Mouse (Mus musculus): Measurements from ENCODE around the gene Cyp2j13.
"Not testable (repeated sequence)": the region's sequence is repeated elsewhere in the genome, so short reads cannot be mapped to it uniquely, and the experiment has no call there.

Cyp2j13 gene

GRCm38 (mm10) chr4:96077261-96078125, at the start of gene Cyp2j13:
TSS of gene Cyp2j13 (minus strand) at chr4:96077546.
- DNase-seq (ENCODE audit: low read depth, low spot score): no peak

- DNase-seq (ENCODE audit: low read depth, low spot score): no peak
These were observed 19.5 kb upstream of the Cyp2j13 start for GRCm38 (mm10) chr4:96096841-96097240.

- no peak for DNase-seq (ENCODE audit: low read depth, low spot score)
These were observed 14.5 kb upstream of the Cyp2j13 start for GRCm38 (mm10) chr4:96091869-96092268.

- DNase-seq (ENCODE audit: low read depth, low spot score): not testable (repeated sequence)
These were observed 12.2 kb upstream of the Cyp2j13 start for GRCm38 (mm10) chr4:96089356-96090048.

- no peak for DNase-seq (ENCODE audit: low read depth, low spot score)
These were observed 962 bp upstream of the Cyp2j13 start for GRCm38 (mm10) chr4:96078308-96078707.

GRCm38 (mm10) chr4:96062045-96062444, 15.3 kb downstream of the Cyp2j13 start:
- no peak for DNase-seq (ENCODE audit: low read depth, low spot score)

GRCm38 (mm10) chr4:96060106-96060505, 17.2 kb downstream of the Cyp2j13 start:
- DNase-seq (ENCODE audit: low read depth, low spot score): no peak

GRCm38 (mm10) chr4:96028412-96028811, 48.9 kb downstream of the Cyp2j13 start:
- no peak for DNase-seq (ENCODE audit: low read depth, low spot score)

GRCm38 (mm10) chr4:96022803-96023202, 54.5 kb downstream of the Cyp2j13 start:
- DNase-seq (ENCODE audit: low read depth, low spot score): no peak

- DNase-seq (ENCODE audit: low read depth, low spot score): no peak
These were observed 60.5 kb downstream of the Cyp2j13 start for GRCm38 (mm10) chr4:96016875-96017274.

- not testable (repeated sequence) for DNase-seq (ENCODE audit: low read depth, low spot score)
These were observed 95.1 kb downstream of the Cyp2j13 start for GRCm38 (mm10) chr4:95982221-95982620.

All from A20 (cell line).